Mouse (Mus musculus): ENCODE results near the gene Kidins220. TPM values are rescaled to one million over a fixed set of nuclear protein-coding genes. Genes with fewer than 3 reads are reported as not detected.

Kidins220 gene
- polyA plus RNA-seq (2014; fragmentation: Nextera tagmentation; extraction: Ambion mirVana) = 22.8 and 23.7 TPM in 2 replicates

DNA sequence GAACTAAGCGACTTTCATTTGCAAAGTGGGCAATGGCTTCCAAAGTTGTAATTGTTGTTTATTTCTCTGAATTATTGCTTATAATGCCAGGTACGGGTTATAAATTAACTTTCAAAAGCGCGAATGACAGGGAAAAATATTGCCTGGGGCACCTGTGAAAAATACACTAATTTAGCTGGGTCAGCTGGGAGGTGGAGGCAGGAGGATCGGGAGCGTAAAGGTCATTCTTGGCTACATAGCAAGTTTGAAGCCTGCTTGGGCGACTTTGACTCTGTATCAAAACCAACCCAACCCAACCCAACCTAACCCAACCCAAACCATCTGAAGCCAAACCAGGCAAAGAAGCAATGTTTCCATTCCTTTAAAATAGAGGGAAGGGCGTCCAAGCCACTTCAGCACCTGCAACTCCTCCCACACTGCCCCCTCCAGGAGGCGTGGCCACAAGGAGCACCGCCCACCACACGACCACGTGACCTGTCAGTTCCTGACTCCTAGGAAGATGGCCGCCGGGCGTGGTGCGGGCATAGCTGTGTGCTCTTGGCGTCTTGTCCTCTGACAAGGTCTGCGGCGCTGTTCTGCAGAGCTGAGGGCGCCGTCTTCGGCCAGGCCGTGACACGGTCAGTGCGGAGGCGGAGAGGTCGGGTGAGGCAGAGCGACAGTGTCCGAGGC, at the start of gene Kidins220:
Kidins220 (plus strand) TSS at position 480 of the 669 bp plus-strand sequence.
- 14% methylated on average over 28 of the region's 29 CpGs for WGBS

DNA sequence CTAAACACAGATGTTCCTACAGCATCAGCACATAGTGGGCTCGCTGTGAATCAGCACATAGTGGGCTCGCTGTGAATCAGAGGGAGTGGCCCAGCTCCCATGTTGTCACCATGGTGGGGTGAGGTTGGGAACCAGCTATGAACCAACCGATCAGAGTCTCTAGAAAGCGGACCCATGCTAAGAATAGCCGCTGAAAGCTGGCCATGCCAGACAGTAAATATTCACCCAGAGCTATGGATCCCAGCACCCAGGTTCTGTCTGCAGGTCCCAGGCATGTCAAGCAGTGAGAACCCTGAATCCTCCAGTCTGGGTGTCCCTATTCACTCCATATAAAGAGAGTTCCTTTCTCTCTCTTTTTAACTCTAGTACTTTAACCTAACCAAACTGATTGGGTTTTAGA, 49.4 kb upstream of the Kidins220 start:
- no peak overlapping the region for H3K27ac ChIP-seq (ENCODE audit: low read depth, low read length)
- no peaks in the 10 kb centered on the region for H3K27me3 ChIP-seq (replicated peaks; ENCODE audit: control insufficient read depth, insufficient read depth, low read length)
- 83% methylated on average over 5 of the region's 5 CpGs for WGBS
- no peak overlapping the region for H3K9ac ChIP-seq (ENCODE audit: low read depth, low read length)
- H3K4me2 ChIP-seq = no peak overlapping the region
- no peaks in the 10 kb centered on the region for H3K9me3 ChIP-seq (ENCODE audit: control insufficient read depth, low read length)
- no peak overlapping the region for H3K4me3 ChIP-seq (ENCODE audit: low read depth, low read length)
- ATAC-seq (replicated peaks; ENCODE audit: low FRiP score) = no peak
- H3K36me3 ChIP-seq (ENCODE audit: control insufficient read depth, insufficient read depth, low read length) = no peaks in the 10 kb centered on the region
- peaks cover 3% of the 10 kb centered on the region; the same call in 1 of the 2 replicates for H3K4me1 ChIP-seq (replicated peaks; ENCODE audit: control insufficient read depth, insufficient read depth, low read length)
- DNase-seq (ENCODE audit: low spot score) = no peak

More for the DNA sequence above, at the start of gene Kidins220:
- H3K4me2 ChIP-seq = peak within 1 kb of the TSS; percentile 75
- H3K36me3 ChIP-seq (ENCODE audit: control insufficient read depth, insufficient read depth, low read length) = no peaks in the 10 kb centered on the region
- ATAC-seq (replicated peaks; ENCODE audit: low FRiP score) (peak; percentile 88), DNase-seq (ENCODE audit: low spot score) (peak; percentile 95)
- peak within 1 kb of the TSS; percentile 63 for H3K9ac ChIP-seq (ENCODE audit: low read depth, low read length)
- peak within 1 kb of the TSS; percentile 58 for H3K27ac ChIP-seq (ENCODE audit: low read depth, low read length)
- no peaks in the 10 kb centered on the region for H3K27me3 ChIP-seq (replicated peaks; ENCODE audit: control insufficient read depth, insufficient read depth, low read length)
- peak within 1 kb of the TSS; percentile 86 for H3K4me3 ChIP-seq (ENCODE audit: low read depth, low read length)
- no peaks in the 10 kb centered on the region for H3K9me3 ChIP-seq (ENCODE audit: control insufficient read depth, low read length)
- H3K4me1 ChIP-seq (replicated peaks; ENCODE audit: control insufficient read depth, insufficient read depth, low read length) = peaks cover 21% of the 10 kb centered on the region

GRCm38 (mm10) chr12:24925684-24926083, 49.0 kb upstream of the Kidins220 start:
- Histone ChIP-seq H3K9me3 (ENCODE audit: control insufficient read depth, low read length) (no peaks in the 10 kb centered on the region), H3K4me1 (replicated peaks; ENCODE audit: control insufficient read depth, insufficient read depth, low read length) (peaks cover 7% of the 10 kb centered on the region; the same call in 1 of the 2 replicates), H3K27me3 (replicated peaks; ENCODE audit: control insufficient read depth, insufficient read depth, low read length) (no peaks in the 10 kb centered on the region), H3K36me3 (ENCODE audit: control insufficient read depth, insufficient read depth, low read length) (no peaks in the 10 kb centered on the region), H3K4me3 (ENCODE audit: low read depth, low read length) (no peak overlapping the region), H3K4me2 (no peak overlapping the region), H3K27ac (ENCODE audit: low read depth, low read length) (no peak overlapping the region), H3K9ac (ENCODE audit: low read depth, low read length) (no peak overlapping the region)
- 66% methylated on average over 4 of the region's 4 CpGs for WGBS
- ATAC-seq (replicated peaks; ENCODE audit: low FRiP score) (no peak), DNase-seq (ENCODE audit: low spot score) (no peak)

GRCm38 (mm10) chr12:24928051-24928748, 46.5 kb upstream of the Kidins220 start:
- Histone ChIP-seq H3K27me3 (replicated peaks; ENCODE audit: control insufficient read depth, insufficient read depth, low read length) (no peaks in the 10 kb centered on the region), H3K36me3 (ENCODE audit: control insufficient read depth, insufficient read depth, low read length) (no peaks in the 10 kb centered on the region; the same call in 1 of the 2 replicates), H3K4me1 (replicated peaks; ENCODE audit: control insufficient read depth, insufficient read depth, low read length) (peaks cover 13% of the 10 kb centered on the region; the same call in 1 of the 2 replicates), H3K27ac (ENCODE audit: low read depth, low read length) (no peak overlapping the region), H3K4me3 (ENCODE audit: low read depth, low read length) (no peak overlapping the region), H3K9ac (ENCODE audit: low read depth, low read length) (no peak overlapping the region), H3K9me3 (ENCODE audit: control insufficient read depth, low read length) (no peaks in the 10 kb centered on the region), H3K4me2 (no peak overlapping the region)
- DNase-seq (ENCODE audit: low spot score) (no peak), ATAC-seq (replicated peaks; ENCODE audit: low FRiP score) (no peak)
- 73% methylated on average over 18 of the region's 18 CpGs for WGBS

GRCm38 (mm10) chr12:24929043-24929442, 45.7 kb upstream of the Kidins220 start:
- Histone ChIP-seq H3K4me3 (ENCODE audit: low read depth, low read length) (no peak overlapping the region), H3K27ac (ENCODE audit: low read depth, low read length) (no peak overlapping the region)
- 88% methylated on average over 7 of the region's 7 CpGs for WGBS

DNA sequence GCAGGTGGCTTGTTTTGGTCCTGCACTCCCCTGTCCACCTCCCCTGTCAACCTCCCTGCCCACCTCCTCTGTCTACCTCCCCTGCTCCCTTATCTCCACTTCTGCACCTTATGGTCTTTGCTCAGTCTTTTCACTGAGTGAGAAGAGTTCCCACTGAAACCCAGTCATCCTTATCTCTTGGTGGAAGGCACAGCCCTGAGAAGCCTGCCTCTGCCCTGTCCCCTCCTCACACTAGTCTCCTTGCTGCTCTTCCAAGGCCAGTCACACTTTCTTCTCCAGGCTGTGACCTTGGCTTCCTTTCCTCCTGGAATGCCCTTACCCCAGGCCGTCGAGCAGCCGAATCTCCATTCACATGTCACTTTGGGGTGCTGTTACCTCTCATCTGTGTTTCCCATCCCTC, 44.0 kb upstream of the Kidins220 start:
- 60% methylated on average over 3 of the region's 3 CpGs for WGBS
- no peak overlapping the region for H3K4me3 ChIP-seq (ENCODE audit: low read depth, low read length)
- H3K27ac ChIP-seq (ENCODE audit: low read depth, low read length) = no peak overlapping the region
- H3K4me1 ChIP-seq (replicated peaks; ENCODE audit: control insufficient read depth, insufficient read depth, low read length) = peaks cover 10% of the 10 kb centered on the region; the same call in 1 of the 2 replicates
- H3K4me2 ChIP-seq = no peak overlapping the region
- H3K9me3 ChIP-seq (ENCODE audit: control insufficient read depth, low read length) = no peaks in the 10 kb centered on the region
- ATAC-seq (replicated peaks; ENCODE audit: low FRiP score) = peak; percentile 94
- H3K36me3 ChIP-seq (ENCODE audit: control insufficient read depth, insufficient read depth, low read length) = no peaks in the 10 kb centered on the region; the same call in 1 of the 2 replicates
- no peaks in the 10 kb centered on the region for H3K27me3 ChIP-seq (replicated peaks; ENCODE audit: control insufficient read depth, insufficient read depth, low read length)
- no peak for DNase-seq (ENCODE audit: low spot score)
- no peak overlapping the region for H3K9ac ChIP-seq (ENCODE audit: low read depth, low read length)

More at GRCm38 (mm10) chr12:24929043-24929442, 45.7 kb upstream of the Kidins220 start:
- DNase-seq (ENCODE audit: low spot score) (no peak), ATAC-seq (replicated peaks; ENCODE audit: low FRiP score) (no peak)
- no peaks in the 10 kb centered on the region for H3K27me3 ChIP-seq (replicated peaks; ENCODE audit: control insufficient read depth, insufficient read depth, low read length)
- H3K4me1 ChIP-seq (replicated peaks; ENCODE audit: control insufficient read depth, insufficient read depth, low read length) = peaks cover 10% of the 10 kb centered on the region; the same call in 1 of the 2 replicates
- H3K36me3 ChIP-seq (ENCODE audit: control insufficient read depth, insufficient read depth, low read length) = no peaks in the 10 kb centered on the region; the same call in 1 of the 2 replicates
- no peak overlapping the region for H3K9ac ChIP-seq (ENCODE audit: low read depth, low read length)
- no peak overlapping the region for H3K4me2 ChIP-seq
- no peaks in the 10 kb centered on the region for H3K9me3 ChIP-seq (ENCODE audit: control insufficient read depth, low read length)

DNA sequence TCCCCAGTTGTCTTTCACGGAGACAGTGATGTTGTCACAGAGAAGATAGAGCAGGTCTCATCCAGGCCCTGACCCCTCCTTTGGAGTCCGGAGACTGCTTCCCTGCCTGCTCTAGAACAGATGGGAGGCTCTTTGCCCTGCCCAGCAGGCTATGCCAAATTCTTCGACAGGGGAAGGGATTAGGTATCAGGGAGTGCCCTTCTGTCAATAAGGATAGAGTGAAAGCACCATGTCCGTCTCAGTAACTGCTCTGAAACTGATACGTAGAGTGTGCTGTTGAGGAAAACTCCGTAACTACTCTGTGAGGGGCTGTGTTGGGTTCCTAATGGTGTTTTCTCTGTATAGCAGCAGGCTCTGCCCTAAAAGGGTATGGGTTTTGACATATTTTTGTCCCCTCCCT, 42.6 kb upstream of the Kidins220 start:
- H3K4me3 ChIP-seq (ENCODE audit: low read depth, low read length) = no peak overlapping the region
- WGBS = 70% methylated on average over 6 of the region's 6 CpGs
- H3K27me3 ChIP-seq (replicated peaks; ENCODE audit: control insufficient read depth, insufficient read depth, low read length) = no peaks in the 10 kb centered on the region
- DNase-seq (ENCODE audit: low spot score) = no peak
- no peak overlapping the region for H3K4me2 ChIP-seq
- H3K9ac ChIP-seq (ENCODE audit: low read depth, low read length) = no peak overlapping the region
- peaks cover 14% of the 10 kb centered on the region; the same call in 1 of the 2 replicates for H3K4me1 ChIP-seq (replicated peaks; ENCODE audit: control insufficient read depth, insufficient read depth, low read length)
- H3K27ac ChIP-seq (ENCODE audit: low read depth, low read length) = no peak overlapping the region
- H3K9me3 ChIP-seq (ENCODE audit: control insufficient read depth, low read length) = no peaks in the 10 kb centered on the region
- ATAC-seq (replicated peaks; ENCODE audit: low FRiP score) = no peak
- H3K36me3 ChIP-seq (ENCODE audit: control insufficient read depth, insufficient read depth, low read length) = no peaks in the 10 kb centered on the region; the same call in 1 of the 2 replicates

DNA sequence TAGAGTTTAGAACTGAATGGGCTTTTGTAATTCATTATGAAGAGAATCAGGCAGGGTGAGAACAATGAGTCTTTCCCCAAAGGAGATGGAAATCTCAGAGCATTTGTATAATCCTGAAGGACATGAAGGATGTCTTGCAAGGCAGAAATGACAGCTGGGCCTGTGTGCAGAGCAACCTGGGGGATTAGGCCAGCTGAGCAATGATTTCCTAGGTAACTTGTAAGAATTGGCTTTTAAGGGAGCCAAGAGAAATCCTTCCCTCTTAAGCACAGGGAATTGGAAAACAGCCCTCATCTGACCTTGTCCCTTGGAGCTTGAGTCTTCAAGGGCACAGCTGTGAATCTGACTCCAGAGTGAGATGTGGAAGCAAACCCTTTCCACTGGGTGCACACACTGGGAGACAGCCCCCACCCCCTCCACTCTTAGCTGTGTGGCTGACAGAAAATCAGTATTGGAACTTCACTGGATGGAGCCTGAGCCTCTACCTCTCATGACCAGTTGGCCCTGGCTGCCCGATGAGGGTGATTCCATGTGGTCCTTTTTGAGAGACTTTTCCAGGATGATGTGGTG, 41.4 kb upstream of the Kidins220 start:
- peaks cover 14% of the 10 kb centered on the region; the same call in 1 of the 2 replicates for H3K4me1 ChIP-seq (replicated peaks; ENCODE audit: control insufficient read depth, insufficient read depth, low read length)
- H3K36me3 ChIP-seq (ENCODE audit: control insufficient read depth, insufficient read depth, low read length) = no peaks in the 10 kb centered on the region; the same call in 1 of the 2 replicates
- H3K4me2 ChIP-seq = no peak overlapping the region
- ATAC-seq (replicated peaks; ENCODE audit: low FRiP score) (no peak), DNase-seq (ENCODE audit: low spot score) (no peak)
- no peaks in the 10 kb centered on the region for H3K27me3 ChIP-seq (replicated peaks; ENCODE audit: control insufficient read depth, insufficient read depth, low read length)
- 86% methylated on average over 1 of the region's 1 CpGs for WGBS
- no peak overlapping the region for H3K27ac ChIP-seq (ENCODE audit: low read depth, low read length)
- no peak overlapping the region for H3K4me3 ChIP-seq (ENCODE audit: low read depth, low read length)
- H3K9me3 ChIP-seq (ENCODE audit: control insufficient read depth, low read length) = no peaks in the 10 kb centered on the region
- no peak overlapping the region for H3K9ac ChIP-seq (ENCODE audit: low read depth, low read length)

Data from liver, embryonic 11.5 days (tissue).